Mouse (Mus musculus) T-helper 1 cell (primary cell): ENCODE results near the gene Dusp13.

Experiments
- in situ Hi-C: fragments of 300-600 bp; cut with MboI, MseI; formaldehyde crosslinking; loops from one replicate; pipeline ENCODE4 v1.15.1; 2025; ENCODE audit warnings: high pct_unique_total_duplicates

The Dusp13 gene

DNA sequence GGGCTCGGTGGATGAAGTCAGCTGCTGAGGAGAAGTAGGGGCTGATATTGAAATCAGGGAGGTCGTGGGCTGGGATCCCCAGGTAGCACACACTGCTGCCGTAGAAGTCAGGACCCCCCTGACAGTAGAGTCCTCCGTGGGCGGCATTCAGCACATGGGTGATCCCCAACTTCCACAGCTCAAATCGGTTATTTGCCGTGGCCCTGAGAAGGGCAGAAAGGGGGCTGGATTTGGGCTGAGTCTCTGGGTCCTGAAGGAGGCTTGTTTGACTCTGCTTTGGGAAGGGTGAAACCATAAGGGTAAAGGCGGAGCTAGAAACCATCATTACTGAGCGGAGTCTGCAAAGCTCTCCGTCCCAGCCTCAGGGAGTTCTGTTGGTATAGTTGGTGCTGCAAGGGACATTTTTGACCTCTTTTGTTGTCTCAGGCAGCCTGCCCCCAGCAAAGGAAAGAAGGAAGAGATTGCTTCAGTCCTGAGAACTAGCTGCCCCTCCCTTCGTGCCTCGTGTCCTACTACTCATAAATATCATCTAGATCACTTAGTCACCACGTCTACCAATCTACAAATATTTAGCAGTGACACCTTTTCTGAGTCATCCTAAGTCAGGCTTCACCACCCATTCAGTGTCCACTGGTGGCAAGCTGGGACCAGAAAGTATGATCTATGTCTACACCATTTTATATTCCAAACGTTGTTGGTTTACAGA, 3.4 kb downstream of the Dusp13 start:
- in situ Hi-C loops: loop anchor here (5.0 to 25.0 kb wide), 2 partner anchors 80 to 610 kb away; partner anchors contain the start of gene Vdac2

DNA sequence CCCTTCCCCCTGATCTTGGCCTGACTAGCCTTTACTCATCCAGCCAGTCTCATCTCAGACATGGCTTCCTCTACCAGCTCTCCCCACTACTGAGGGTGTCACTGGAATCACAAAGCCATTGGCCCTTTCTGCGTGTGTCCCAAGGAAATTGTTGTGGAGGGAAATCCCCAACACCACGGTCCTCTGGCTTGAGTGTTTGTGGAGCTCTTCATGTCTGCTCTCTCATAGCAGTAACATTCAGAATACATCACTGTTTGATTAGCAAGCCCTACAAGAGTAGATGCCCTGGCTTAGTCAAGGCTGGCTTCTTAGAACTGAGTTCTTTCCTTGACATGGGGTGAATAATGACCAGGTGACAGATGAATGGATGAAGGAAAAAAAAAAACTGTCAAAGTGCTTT, 4.1 kb downstream of the Dusp13 start:
- in situ Hi-C loops: loop anchor here (5.0 to 25.0 kb wide), 2 partner anchors 80 to 610 kb away; partner anchors contain the start of gene Vdac2

DNA sequence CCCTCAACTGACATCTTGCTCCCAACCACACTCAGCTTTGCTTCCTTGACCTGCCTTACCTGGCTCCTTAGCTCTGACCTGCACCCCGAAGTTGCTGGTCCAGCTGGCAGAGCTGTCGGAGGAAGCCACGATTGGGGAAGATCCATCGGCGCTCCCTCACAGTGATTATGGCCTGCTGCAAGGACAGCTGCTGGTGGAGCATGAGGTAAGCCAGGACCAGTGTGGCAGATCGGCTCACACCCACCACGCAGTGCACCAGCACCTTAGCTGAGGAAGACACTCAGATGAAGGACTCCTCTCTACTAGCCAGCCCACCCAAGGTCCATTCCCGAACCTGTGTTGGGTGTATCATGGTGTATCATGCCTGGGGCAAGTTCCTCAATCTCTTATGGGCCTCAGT, 4.7 kb downstream of the Dusp13 start:
- in situ Hi-C loops: loop anchor here (5.0 to 25.0 kb wide), 2 partner anchors 81 to 609 kb away; partner anchors contain the start of gene Vdac2

DNA sequence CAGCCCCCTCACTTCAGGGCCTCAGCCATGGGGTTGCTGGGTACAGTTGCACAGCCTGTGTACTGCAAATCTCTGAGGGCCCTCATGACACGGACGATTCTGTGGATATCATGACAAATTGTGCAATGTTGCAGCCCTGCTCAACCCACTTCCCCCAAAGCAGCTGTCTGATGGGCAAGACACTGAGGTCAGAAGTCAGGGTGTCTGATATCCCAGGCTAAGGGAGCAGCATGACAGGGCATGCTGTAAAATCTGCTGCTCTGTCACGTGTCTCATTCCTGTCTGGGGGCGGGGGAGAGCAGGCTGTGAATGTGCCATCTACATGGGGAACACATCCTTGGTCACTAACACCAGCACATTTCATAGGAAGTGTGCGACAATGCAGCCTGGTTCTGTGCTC, 5.8 kb downstream of the Dusp13 start:
- in situ Hi-C loops: loop anchor here (5.0 to 25.0 kb wide), 2 partner anchors 82 to 608 kb away; partner anchors contain the start of gene Vdac2

DNA sequence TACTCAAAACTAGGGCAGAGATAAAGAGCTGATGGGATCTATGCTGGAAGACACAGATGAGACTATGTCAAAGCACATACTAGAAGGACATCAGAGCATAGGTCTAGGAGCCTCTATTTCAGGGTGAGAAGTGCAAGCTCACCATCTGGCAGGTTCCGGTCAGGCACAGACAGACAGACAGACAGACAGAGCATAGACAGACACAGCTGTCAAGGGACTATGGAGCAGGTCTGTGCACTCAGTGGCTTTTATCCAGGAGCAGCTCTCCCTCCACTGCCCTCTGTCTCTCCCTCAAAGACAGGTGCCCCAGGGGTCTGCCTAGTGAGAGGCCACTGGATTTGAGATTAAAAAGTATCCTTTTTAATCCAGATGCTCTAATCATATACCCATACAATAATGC, 6.8 kb downstream of the Dusp13 start:
- in situ Hi-C loops: loop anchor here (25.0 kb wide), 1 partner anchor 607 kb away; no protein-coding TSS in a partner anchor

DNA sequence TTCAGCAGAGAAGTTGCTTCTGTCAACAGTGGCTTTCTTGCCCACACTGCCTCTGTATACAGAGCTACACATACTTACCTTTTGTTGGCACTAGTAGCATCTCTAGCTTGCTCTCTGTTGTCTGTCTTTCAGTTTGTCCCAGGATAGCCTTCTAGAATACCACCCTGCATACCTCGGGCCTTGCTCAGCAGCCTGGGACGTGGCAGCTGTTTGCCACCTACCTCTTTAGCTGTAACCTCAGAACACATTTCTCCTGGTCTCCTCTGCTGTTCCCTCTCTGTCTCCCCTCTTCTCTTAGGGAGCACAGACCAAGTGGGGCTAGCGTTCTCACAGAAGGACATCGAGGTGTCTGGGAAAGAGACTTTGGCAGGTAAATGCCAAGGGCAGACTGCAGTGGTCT, 8.5 kb downstream of the Dusp13 start:
- in situ Hi-C loops: loop anchor here (25.0 kb wide), 1 partner anchor 605 kb away; no protein-coding TSS in a partner anchor

DNA sequence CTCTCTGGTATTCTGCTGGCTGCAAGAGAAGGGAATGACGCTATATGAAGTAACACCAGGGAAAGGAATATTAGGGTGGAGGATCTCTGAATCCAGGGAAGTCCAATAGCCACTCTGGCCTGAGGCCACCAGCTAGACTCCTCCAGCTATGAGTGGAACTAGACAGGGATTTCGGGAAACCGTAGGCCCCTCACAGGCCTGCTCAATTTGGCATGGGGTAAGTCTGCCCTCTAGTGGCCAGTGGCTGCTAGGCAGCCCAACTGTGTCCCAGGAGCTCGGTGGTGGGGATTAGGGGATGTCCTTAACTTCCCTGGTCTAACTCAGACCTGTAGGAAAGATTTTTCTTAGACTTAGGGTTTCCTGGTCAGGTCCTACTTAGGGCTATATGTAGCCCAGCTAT, 9.2 kb downstream of the Dusp13 start:
- in situ Hi-C loops: loop anchor here (25.0 kb wide), 1 partner anchor 604 kb away; no protein-coding TSS in a partner anchor

DNA sequence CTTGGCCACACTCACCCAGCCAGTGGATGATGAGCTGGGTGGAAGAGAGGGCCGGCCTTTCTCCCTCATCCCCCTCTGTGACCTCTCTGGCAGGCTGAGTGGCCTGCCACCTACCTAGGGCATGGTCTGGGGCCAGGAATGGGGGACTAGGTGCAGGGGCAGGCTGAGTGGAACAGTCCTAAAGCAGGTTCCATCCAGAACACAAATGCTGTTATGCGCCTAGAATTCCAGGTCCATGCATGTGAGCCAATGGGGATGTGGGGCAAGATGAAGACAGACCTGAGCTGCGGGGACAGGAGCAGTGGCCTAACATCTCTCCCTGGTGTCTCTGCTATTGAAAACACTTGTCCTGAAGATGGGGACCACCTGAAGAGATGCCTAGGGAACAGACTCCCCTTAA, 9.7 kb downstream of the Dusp13 start:
- in situ Hi-C loops: loop anchor here (25.0 kb wide), 1 partner anchor 604 kb away; no protein-coding TSS in a partner anchor

DNA sequence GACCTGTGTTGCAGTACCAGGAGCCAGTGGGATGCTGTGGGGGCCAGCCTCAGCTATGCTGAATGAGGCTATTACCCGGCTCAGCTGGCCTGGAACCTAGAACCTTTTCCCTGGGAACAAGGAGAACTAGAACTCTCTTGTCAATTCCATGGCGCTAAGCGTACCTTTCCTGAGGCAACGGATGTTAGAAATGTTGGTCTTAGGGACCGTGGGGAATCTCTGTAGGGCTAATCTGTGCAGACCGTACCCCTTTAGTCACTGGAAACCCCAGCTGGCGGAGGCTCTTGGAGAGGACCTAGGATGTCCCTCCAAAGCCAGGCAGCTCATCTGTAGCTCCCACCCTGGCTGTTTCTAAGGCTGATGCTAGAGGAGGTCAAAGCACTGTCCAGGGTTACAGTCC, 10.6 kb downstream of the Dusp13 start:
- in situ Hi-C loops: loop anchor here (25.0 kb wide), 1 partner anchor 603 kb away; no protein-coding TSS in a partner anchor

DNA sequence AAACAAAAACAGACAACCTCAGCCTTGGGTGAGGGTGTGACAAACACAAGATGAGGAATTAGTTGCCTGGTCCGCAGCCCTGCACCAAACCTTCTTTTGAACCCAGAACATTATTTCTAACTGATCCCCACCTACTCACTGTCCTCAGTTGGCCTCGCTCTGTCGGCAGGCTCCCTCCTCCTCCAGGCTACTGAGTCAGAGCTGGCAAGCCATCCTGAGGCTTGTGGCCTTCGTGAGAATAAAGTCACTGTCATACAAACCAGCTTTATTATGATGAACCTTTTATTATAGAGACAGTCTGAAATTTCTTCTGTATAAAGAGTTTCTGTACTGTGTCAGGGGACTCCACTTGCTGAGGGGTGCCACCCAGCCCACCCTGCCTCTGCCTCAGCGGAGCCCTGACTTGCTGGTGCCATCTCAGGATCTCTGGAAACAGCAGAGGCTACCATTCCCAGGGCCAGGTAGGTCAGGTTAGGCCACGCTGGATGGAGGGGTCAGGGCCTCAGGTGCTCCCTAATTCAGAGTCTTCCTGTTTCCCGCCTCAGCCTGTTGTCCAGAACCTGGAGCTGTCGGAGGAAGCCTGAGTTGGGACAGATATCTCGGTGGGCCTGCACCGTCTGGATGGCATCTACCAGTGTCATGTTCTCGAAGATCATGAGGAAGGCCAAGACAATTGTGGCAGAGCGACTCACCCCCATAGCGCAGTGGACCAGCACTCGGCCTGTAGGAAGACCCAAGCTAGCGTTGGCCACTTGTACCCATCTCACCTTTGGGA, 17.7 kb downstream of the Dusp13 start:
- in situ Hi-C loops: loop anchor here (5.0 to 25.0 kb wide), 2 partner anchors 46 to 596 kb away; no protein-coding TSS in a partner anchor

DNA sequence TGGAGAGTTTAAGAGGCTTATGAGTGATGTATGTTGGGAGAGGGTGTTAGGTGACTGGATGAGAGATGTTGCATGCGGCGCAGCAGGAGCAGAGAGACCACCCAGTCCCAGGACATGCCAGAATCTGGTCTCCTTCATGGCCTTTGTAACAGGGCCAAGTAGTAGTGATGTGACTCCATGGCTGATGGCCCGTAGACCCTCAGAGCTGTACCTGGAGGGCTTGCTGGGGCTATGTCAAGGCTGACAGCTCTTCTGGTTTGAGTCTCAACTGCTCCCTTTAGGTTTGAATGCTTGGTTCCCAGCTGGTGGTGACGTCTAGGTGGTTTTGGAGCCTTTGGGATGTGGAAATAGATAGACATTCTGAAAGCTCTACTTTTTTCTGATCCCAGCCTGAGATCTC, 21.0 kb downstream of the Dusp13 start:
- in situ Hi-C loops: loop anchor here (5.0 to 25.0 kb wide), 2 partner anchors 43 to 593 kb away; no protein-coding TSS in a partner anchor

DNA sequence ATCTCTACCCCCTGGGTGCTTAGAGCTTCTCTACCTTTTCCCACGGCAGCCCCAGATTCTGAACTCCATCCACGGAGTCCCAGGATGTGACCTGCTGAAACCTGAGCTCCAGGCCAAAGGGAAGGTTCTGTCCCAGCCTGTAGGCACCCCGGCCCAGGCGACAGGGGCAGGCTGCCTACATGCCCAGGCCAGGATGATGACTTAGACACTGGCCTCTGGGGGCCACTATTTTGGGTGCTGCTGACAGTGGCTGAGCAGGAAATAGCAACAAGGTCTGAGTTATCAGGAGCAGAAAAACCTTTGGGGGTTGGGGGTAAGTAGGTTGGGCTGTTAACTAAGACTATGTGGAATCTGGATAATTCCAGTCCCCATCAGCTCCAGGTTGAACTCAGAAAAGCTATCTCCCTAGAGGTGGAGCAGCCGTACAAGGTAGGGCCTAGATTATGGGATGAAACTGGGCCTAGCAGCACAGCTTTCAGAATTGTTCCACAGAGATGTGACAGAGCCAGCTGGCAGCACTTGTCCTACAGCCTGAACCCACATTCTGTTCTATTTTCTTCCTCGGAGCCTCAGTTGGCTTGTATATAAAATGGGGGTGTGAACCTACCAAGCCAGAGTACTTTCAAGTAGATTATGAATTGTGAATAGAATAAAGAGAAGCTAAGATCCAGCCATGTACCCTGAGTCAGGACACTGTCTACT, 21.8 kb downstream of the Dusp13 start:
- in situ Hi-C loops: loop anchor here (25.0 kb wide), 1 partner anchor 592 kb away; no protein-coding TSS in a partner anchor

DNA sequence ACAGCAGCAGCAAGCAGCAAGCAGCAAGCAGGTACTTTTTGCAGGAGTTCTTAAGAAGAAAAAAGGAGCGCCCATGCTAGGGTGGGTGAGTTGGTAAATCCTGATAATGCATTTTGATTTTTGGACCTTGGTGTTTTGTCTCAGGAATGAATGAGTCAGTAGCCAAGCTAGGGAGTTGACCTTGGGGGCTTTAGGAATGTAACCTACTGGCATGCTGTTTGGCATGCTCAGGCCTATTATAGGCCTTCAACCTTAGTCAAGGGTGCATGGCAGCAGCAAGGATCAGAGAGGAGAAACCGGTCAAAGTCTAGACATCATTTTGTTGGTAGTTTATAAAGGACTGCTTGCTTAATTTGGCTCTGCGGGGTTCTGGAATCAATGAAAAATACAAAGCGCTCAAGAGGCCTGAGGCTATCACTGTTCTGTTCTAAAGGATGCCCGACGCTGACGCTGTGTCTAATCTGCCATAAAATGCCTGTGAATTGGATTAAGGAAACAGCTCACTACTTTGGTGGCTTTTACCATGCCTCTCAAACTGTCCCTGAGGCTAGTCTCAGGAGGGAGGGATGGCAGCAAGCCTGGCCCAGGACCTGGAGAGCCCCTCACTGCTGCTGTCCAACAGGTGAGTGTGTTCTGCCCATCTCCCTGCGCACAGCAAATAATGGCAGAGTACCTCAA, 28.8 kb downstream of the Dusp13 start:
- in situ Hi-C loops: loop anchor here (25.0 kb wide), 1 partner anchor 1115 kb away; no protein-coding TSS in a partner anchor

DNA sequence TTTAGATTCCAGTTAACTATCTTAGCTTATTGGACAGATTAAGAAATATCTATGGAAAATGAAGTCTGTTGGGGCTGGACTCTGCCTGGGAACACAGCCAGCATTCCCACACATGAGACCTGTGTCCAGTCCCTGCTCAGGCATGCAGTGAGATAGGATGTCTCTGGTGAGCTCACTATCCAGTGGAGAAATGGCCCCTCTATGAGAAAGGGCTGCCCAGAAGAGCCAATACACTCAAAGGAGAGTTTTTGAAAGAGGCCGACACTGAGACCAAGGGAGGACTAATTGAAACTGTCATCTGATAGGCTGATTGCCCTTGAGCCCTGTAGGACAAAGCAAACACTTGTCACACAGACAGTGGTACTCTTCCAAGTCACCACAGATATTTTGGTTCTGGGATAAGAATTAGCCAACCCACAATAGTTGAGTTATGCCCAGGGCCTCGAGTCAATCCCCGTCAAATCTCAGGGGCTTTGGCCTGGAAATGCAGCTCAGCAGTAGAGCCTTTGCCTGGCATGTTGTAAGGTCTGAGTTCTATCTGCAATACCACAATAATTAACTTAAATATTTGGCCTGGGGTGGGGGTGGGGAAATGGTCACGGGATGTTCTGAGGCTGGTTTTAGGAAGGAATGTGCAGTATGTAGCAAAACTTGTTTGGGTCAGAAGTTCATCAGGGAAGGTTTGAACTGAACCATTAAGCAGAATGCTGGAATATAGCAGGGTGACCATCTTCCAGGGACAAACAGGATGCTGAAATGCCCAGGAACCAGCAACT, 30.4 kb downstream of the Dusp13 start:
- in situ Hi-C loops: loop anchor here (25.0 kb wide), 1 partner anchor 1117 kb away; no protein-coding TSS in a partner anchor

DNA sequence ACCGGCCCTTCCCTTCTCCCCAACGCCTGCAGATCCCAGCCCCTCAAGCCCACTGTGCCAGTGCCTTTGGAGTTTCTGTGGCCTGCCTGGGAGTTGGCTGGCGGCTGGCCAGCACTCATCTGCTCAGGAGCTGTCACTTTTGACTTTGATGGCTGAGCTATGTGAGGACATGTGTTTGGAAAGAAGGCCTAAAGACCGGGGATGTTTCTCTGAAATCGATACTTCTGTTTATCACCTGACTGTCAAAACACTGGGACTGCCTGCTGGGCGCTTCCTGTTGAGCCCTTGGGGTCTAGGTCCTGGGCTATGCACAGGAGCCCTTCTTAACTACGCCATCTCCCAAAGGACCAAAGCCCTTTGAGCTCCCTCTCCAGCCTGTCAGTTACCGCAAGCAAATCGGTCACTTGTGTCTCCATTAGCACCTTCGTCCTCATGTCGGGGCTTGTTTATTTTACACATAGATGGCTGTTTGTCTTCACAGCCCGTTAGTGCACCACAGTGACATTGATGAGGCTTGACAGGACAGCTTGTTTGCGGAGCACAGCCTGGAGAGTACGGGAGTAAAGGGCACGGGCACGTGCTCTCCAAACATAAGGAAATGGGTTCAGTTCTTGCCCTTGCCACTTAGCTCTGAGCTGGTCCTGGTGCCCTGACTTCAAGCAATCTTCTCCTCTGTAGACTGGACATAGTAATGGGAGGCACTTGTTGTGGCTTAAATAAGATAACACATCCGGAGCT, 31.2 kb downstream of the Dusp13 start:
- in situ Hi-C loops: loop anchor here (25.0 kb wide), 1 partner anchor 1117 kb away; no protein-coding TSS in a partner anchor

DNA sequence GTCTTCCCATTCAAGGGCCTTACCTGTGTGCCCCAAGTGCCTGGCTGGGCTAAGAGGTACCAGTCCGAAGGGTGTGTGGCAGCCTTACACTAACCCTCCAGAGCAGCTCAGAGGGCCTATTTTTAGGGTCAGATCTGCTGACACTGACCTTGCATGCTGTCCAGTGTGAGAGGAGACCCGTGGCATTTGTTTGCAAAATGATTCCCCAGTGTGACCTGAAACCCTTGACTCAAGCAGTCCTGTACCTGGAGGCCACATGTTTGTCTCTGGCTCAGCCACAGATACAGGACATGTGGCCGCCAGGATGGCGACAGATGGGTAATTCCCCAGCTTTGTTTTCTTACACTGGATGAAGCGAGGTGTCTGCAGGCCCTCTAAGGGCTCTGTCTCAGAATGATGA, 36.5 kb downstream of the Dusp13 start, which contains the start of gene Dupd1:
Dupd1 (minus strand) TSS at position 91 of the 400 bp plus-strand sequence.
- in situ Hi-C loops: loop anchor here (25.0 kb wide), 1 partner anchor 1123 kb away; no protein-coding TSS in a partner anchor

DNA sequence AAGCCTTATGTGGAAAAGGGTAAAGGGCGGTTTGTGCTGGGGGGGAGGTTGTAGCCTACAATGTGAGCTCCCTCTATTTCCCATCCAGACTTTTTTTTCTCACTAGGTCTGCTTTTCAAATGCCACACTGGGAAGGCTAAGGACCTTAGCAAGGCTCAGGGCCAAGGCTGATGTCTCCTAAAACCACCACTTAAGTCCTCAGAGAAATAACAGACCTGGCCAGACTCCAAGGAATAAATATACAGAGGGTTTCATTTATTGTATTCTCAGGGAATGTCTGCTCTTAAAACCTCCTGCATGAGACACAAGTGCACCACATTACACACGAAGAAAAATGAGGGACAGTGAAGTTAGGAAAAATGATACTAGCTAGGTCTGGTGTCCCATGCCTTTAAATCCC, 39.8 kb downstream of the Dusp13 start:
- in situ Hi-C loops: loop anchor here (25.0 kb wide), 1 partner anchor 1126 kb away; no protein-coding TSS in a partner anchor

DNA sequence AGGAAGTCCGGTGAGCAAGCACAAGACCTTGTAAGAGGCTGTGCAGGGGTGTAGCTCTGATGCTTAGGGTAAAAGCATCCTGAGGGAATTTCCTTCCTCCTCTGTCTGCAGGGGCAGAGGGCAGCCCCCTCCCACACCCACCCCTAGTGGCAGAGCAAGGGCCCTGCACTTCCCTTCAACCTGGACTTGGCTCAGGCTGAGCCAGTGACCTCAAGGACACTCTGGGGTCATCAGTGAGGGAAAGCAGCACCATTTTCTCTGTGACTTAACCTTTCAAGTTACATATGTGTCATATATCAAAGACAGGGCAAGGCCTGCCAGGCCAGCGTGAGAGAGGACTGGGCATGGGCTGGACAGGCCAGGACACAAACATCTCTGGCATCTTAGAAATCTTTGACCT, 41.4 kb downstream of the Dusp13 start:
- in situ Hi-C loops: loop anchor here (25.0 kb wide), 1 partner anchor 1128 kb away; no protein-coding TSS in a partner anchor
